8 mouse cellular contexts compared by ENCODE assay signal in the genomic region with DNA sequence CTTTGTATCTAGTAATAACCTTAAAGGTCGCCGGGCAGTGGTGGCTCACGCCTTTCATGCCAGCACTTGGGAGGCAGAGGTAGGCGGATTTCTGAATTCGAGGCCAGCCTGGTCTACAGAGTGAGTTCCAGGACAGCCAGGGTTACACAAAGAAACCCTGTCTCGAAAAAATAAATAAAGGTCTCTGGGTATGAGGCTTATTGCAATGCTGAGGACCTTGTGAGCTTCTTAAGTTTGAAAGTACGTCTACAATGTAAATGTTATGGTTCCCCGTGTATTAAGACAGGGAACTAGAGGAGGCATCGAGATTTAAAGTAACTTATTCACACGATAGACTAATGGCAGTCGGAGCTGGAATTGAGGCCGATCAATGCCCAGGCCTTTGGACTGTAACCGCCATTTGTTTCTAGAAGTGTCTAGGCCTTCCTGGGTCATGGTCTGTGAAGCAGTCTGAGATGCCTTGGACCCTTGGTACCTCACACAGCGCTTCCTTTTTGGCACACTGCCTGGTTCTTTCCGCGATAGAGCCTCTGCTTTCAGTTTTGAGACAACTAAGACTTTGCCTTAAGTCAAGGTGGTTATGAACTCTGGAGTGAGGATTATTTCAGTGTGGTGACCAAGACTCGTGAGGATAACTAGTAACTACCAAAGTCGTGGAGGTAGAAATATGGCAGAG. TPM values are rescaled to one million over a fixed set of nuclear protein-coding genes. Genes with fewer than 3 reads are reported as not detected.
DNase-seq lines count a peak whose midpoint lies in the region; ATAC-seq lines count a peak whose summit lies in the region.

No protein-coding gene starts in this region.

- intact Hi-C loops in heart, postnatal 36 days (cut with DNase I), result no loop called here

- peak; percentile 89 for DNase-seq in CD4-positive, CD25-positive, alpha-beta regulatory T cell, adult 2 months (ENCODE audit: low read depth, low spot score)
- peak; percentile 79 for DNase-seq in adrenal gland, postnatal 14 days
- peak; percentile 76 to 77 for DNase-seq in heart, postnatal 36 days
- peak; percentile 89 for DNase-seq in large intestine, adult 2 months (ENCODE audit: low read depth, low spot score)
- DNase-seq in lung, postnatal 10 days, result peak; percentile 86
- DNase-seq in ovary, adult 18-20 months (ENCODE audit: low spot score), result peak; percentile 37
- DNase-seq in thymus, postnatal 36 days, result peak; percentile 62

- H3K4me1 ChIP-seq in forebrain, embryonic 12.5 days, result peaks cover 10% of the 10 kb centered on the region

- WGBS in forebrain, embryonic 12.5 days, result 40% methylated on average over 18 of the region's 18 CpGs
- under 1% methylated on average over 18 of the region's 18 CpGs for WGBS in large intestine, adult 2 months

- H3K4me3 ChIP-seq in forebrain, embryonic 12.5 days (replicated peaks), result peak overlapping the region; percentile 55

- peak overlapping the region; percentile 73 for H3K9ac ChIP-seq in forebrain, embryonic 12.5 days

- H3K27ac ChIP-seq in forebrain, embryonic 12.5 days, result no peak overlapping the region

- no peak for ATAC-seq in forebrain, embryonic 12.5 days (ENCODE audit: low FRiP score)

- no peaks in the 10 kb centered on the region for H3K9me3 ChIP-seq in forebrain, embryonic 12.5 days

- H3K27me3 ChIP-seq in forebrain, embryonic 12.5 days, result peaks cover 3% of the 10 kb centered on the region; the same call in 1 of the 2 replicates

- H3K36me3 ChIP-seq in forebrain, embryonic 12.5 days (replicated peaks), result no peaks in the 10 kb centered on the region; the same call in 1 of the 2 replicates

- H3K4me2 ChIP-seq in forebrain, embryonic 12.5 days, result peak overlapping the region; percentile 75

RNA-seq across cellular contexts. Expression of gene B2m, which starts 0.9 kb away (rescaled TPM):
- 400 and 401 TPM in 2 replicates for total RNA-seq in adrenal gland, postnatal 14 days (2021)
- 80.0 and 89.6 TPM in 2 replicates for polyA plus RNA-seq in forebrain, embryonic 12.5 days (2016; fragmentation: Nextera tagmentation; extraction: Ambion mirVana)
- total RNA-seq in heart, postnatal 36 days (2021), result 100 to 1,000 TPM; 162 to 248 TPM
- polyA plus RNA-seq in large intestine, adult 2 months (2012; rRNA removed), result 1,363 and 1,869 TPM in 2 replicates

RNA-seq across cellular contexts. Expression of gene Trim69, which starts 12.1 kb away (rescaled TPM):
- total RNA-seq in adrenal gland, postnatal 14 days (2021), result not detected in 2 replicates
- not detected in 2 replicates for polyA plus RNA-seq in forebrain, embryonic 12.5 days (2016; fragmentation: Nextera tagmentation; extraction: Ambion mirVana)
- total RNA-seq in heart, postnatal 36 days (2021), result under 1 TPM in 1 of 2 experiments, not detected in 1; 0.14 TPM
- 0.12 and 0.15 TPM in 2 replicates for polyA plus RNA-seq in large intestine, adult 2 months (2012; rRNA removed)

RNA-seq across cellular contexts. Expression of gene Spg11, which starts 30.2 kb away (rescaled TPM):
- total RNA-seq in adrenal gland, postnatal 14 days (2021), result 15.3 and 16.9 TPM in 2 replicates
- polyA plus RNA-seq in forebrain, embryonic 12.5 days (2016; fragmentation: Nextera tagmentation; extraction: Ambion mirVana), result 15.3 and 16.9 TPM in 2 replicates
- total RNA-seq in heart, postnatal 36 days (2021), result 10 to 100 TPM; 10.7 to 11.0 TPM
- 6.4 and 10.3 TPM in 2 replicates for polyA plus RNA-seq in large intestine, adult 2 months (2012; rRNA removed)

RNA-seq across cellular contexts. Expression of gene Patl2, which starts 37.6 kb away (rescaled TPM):
- total RNA-seq in adrenal gland, postnatal 14 days (2021), result 0.26 TPM in 1 of 2 replicates, not detected in the other
- polyA plus RNA-seq in forebrain, embryonic 12.5 days (2016; fragmentation: Nextera tagmentation; extraction: Ambion mirVana), result not detected in 2 replicates
- total RNA-seq in heart, postnatal 36 days (2021), result not detected
- 0.02 TPM in 1 of 2 replicates, not detected in the other for polyA plus RNA-seq in large intestine, adult 2 months (2012; rRNA removed)

RNA-seq across cellular contexts. Expression of gene Terb2, which starts 37.7 kb away (rescaled TPM):
- total RNA-seq in adrenal gland, postnatal 14 days (2021), result not detected in 2 replicates
- polyA plus RNA-seq in forebrain, embryonic 12.5 days (2016; fragmentation: Nextera tagmentation; extraction: Ambion mirVana), result not detected in 2 replicates
- not detected for total RNA-seq in heart, postnatal 36 days (2021)
- polyA plus RNA-seq in large intestine, adult 2 months (2012; rRNA removed), result not detected in 2 replicates

Comparison
In these comparisons a context has a peak if more than half of its experiments do, and no peak if none do; other contexts are left out.
1. DNase-seq: peak in every context shown above with its lines; median percentile 89 in CD4-positive, CD25-positive, alpha-beta regulatory T cell, adult 2 months; 89 in large intestine, adult 2 months; 86 in lung, postnatal 10 days; 79 in adrenal gland, postnatal 14 days; 76 in heart, postnatal 36 days; 62 in thymus, postnatal 36 days; 37 in ovary, adult 18-20 months.